Mouse (Mus musculus): ENCODE data around the gene Tmem80. TPM values are rescaled to one million over a fixed set of nuclear protein-coding genes. Genes with fewer than 3 reads are reported as not detected.
A peak's percentile ranks its signal among the peaks of the same experiment; 100 is the strongest.

Tmem80 gene
- polyA plus RNA-seq (2012; ENCODE audit: insufficient read depth, insufficient read length, low replicate concordance, missing spikeins), result not detected in 2 replicates

- Histone ChIP-seq H3K4me1 (ENCODE audit: control insufficient read depth, insufficient read depth, low read length) (peaks cover 9% of the 10 kb centered on the region), H3K4me3 (ENCODE audit: insufficient read depth, low read depth, low read length) (peak within 1 kb of the TSS; percentile 61), H3K27ac (ENCODE audit: insufficient read depth, low read depth, low read length) (peak within 1 kb of the TSS; percentile 98)
- TF ChIP-seq POLR2A (IDR thresholded peaks at IDR 0.05; ENCODE audit: insufficient read depth, low read depth, low read length) (peak; percentile 80), CTCF (IDR thresholded peaks at IDR 0.05; ENCODE audit: insufficient read depth, low read depth, low read length) (no peak)
- WGBS, result under 1% methylated on average over 104 of the region's 105 CpGs
These were observed at the start of gene Tmem80, which contains the start of gene Deaf1 for GRCm38 (mm10) chr7:141327469-141328372. Tmem80 (plus strand) TSS chr7:141327739. Deaf1 (minus strand) TSS chr7:141327690.

- no peak for TF ChIP-seq POLR2A (IDR thresholded peaks at IDR 0.05; ENCODE audit: insufficient read depth, low read depth, low read length)
- no peak for TF ChIP-seq CTCF (IDR thresholded peaks at IDR 0.05; ENCODE audit: insufficient read depth, low read depth, low read length)
- WGBS, result 8% methylated on average over 46 of the region's 46 CpGs
- peak within 1 kb of the TSS; percentile 17 for H3K4me3 ChIP-seq (ENCODE audit: insufficient read depth, low read depth, low read length)
- peaks cover 9% of the 10 kb centered on the region for H3K4me1 ChIP-seq (ENCODE audit: control insufficient read depth, insufficient read depth, low read length)
- no peak within 1 kb of the TSS for H3K27ac ChIP-seq (ENCODE audit: insufficient read depth, low read depth, low read length)
These were observed 48.6 kb upstream of the Tmem80 start, which contains the start of gene Sct for GRCm38 (mm10) chr7:141278766-141279590. Sct (minus strand) TSS chr7:141279133.

- Histone ChIP-seq H3K4me1 (ENCODE audit: control insufficient read depth, insufficient read depth, low read length) (peaks cover 9% of the 10 kb centered on the region), H3K27ac (ENCODE audit: insufficient read depth, low read depth, low read length) (no peak overlapping the region), H3K4me3 (ENCODE audit: insufficient read depth, low read depth, low read length) (no peak overlapping the region)
- TF ChIP-seq CTCF (IDR thresholded peaks at IDR 0.05; ENCODE audit: insufficient read depth, low read depth, low read length) (no peak), POLR2A (IDR thresholded peaks at IDR 0.05; ENCODE audit: insufficient read depth, low read depth, low read length) (no peak)
- 49% methylated on average over 6 of the region's 6 CpGs for WGBS
These were observed 46.1 kb upstream of the Tmem80 start for GRCm38 (mm10) chr7:141281442-141281841.

- H3K4me3 ChIP-seq (ENCODE audit: insufficient read depth, low read depth, low read length), result no peak overlapping the region
- 66% methylated on average over 4 of the region's 4 CpGs for WGBS
- H3K4me1 ChIP-seq (ENCODE audit: control insufficient read depth, insufficient read depth, low read length), result peaks cover 9% of the 10 kb centered on the region
- no peak overlapping the region for H3K27ac ChIP-seq (ENCODE audit: insufficient read depth, low read depth, low read length)
- TF ChIP-seq POLR2A (IDR thresholded peaks at IDR 0.05; ENCODE audit: insufficient read depth, low read depth, low read length) (no peak), CTCF (IDR thresholded peaks at IDR 0.05; ENCODE audit: insufficient read depth, low read depth, low read length) (no peak)
These were observed 44.8 kb upstream of the Tmem80 start for GRCm38 (mm10) chr7:141282756-141283155.

GRCm38 (mm10) chr7:141288042-141288441 lies 39.5 kb upstream of the Tmem80 start:
- TF ChIP-seq CTCF (IDR thresholded peaks at IDR 0.05; ENCODE audit: insufficient read depth, low read depth, low read length) (no peak), POLR2A (IDR thresholded peaks at IDR 0.05; ENCODE audit: insufficient read depth, low read depth, low read length) (no peak)
- Histone ChIP-seq H3K4me1 (ENCODE audit: control insufficient read depth, insufficient read depth, low read length) (peaks cover 11% of the 10 kb centered on the region), H3K27ac (ENCODE audit: insufficient read depth, low read depth, low read length) (no peak overlapping the region), H3K4me3 (ENCODE audit: insufficient read depth, low read depth, low read length) (no peak overlapping the region)
- 88% methylated on average over 3 of the region's 3 CpGs for WGBS

GRCm38 (mm10) chr7:141291921-141292582 lies 35.5 kb upstream of the Tmem80 start, which contains the start of gene Drd4:
Drd4 (plus strand) TSS chr7:141292006.
- TF ChIP-seq CTCF (IDR thresholded peaks at IDR 0.05; ENCODE audit: insufficient read depth, low read depth, low read length) (no peak), POLR2A (IDR thresholded peaks at IDR 0.05; ENCODE audit: insufficient read depth, low read depth, low read length) (no peak)
- Histone ChIP-seq H3K4me3 (ENCODE audit: insufficient read depth, low read depth, low read length) (peak within 1 kb of the TSS; percentile 38), H3K27ac (ENCODE audit: insufficient read depth, low read depth, low read length) (no peak within 1 kb of the TSS), H3K4me1 (ENCODE audit: control insufficient read depth, insufficient read depth, low read length) (peaks cover 24% of the 10 kb centered on the region)
- 4% methylated on average over 46 of the region's 46 CpGs for WGBS

- Histone ChIP-seq H3K4me3 (ENCODE audit: insufficient read depth, low read depth, low read length) (no peak overlapping the region), H3K4me1 (ENCODE audit: control insufficient read depth, insufficient read depth, low read length) (peaks cover 24% of the 10 kb centered on the region), H3K27ac (ENCODE audit: insufficient read depth, low read depth, low read length) (no peak overlapping the region)
- TF ChIP-seq POLR2A (IDR thresholded peaks at IDR 0.05; ENCODE audit: insufficient read depth, low read depth, low read length) (no peak), CTCF (IDR thresholded peaks at IDR 0.05; ENCODE audit: insufficient read depth, low read depth, low read length) (no peak)
- WGBS, result 57% methylated on average over 15 of the region's 15 CpGs
These were observed 34.8 kb upstream of the Tmem80 start for GRCm38 (mm10) chr7:141292583-141293388.

All from olfactory bulb, adult 2 months (tissue).